Mouse (Mus musculus) left cerebral cortex, adult 8-10 months (tissue): Measurements from ENCODE around the gene Pam. TPM values are rescaled to one million over a fixed set of nuclear protein-coding genes. Genes with fewer than 3 reads are reported as not detected.
A peak's percentile ranks its signal among the peaks of the same experiment; 100 is the strongest.
"Not testable (repeated sequence)": the region's sequence is repeated elsewhere in the genome, so short reads cannot be mapped to it uniquely, and the experiment has no call there.

Source experiments
- DNase-seq, 2 experiments: peaks; one replicate each; pipeline ENCODE4 v3.0.0; 2022; ENCODE audit warnings: low spot score in 2 of 2
- total RNA-seq, 4 experiments: library from RNA; stranded (reverse); gene quantifications; 2 replicates each; pipeline ENCODE4 v1.2.4; 2022

Pam gene
- total RNA-seq, 4 experiments from 2014 or later, result 216 to 256 (median 234) TPM

GRCm38 (mm10) chr1:98038252-98038651 lies 57.2 kb downstream of the Pam start:
- no peak for DNase-seq

- no peak for DNase-seq
Observed at GRCm38 (mm10) chr1:98035736-98036135, 59.7 kb downstream of the Pam start.

DNA sequence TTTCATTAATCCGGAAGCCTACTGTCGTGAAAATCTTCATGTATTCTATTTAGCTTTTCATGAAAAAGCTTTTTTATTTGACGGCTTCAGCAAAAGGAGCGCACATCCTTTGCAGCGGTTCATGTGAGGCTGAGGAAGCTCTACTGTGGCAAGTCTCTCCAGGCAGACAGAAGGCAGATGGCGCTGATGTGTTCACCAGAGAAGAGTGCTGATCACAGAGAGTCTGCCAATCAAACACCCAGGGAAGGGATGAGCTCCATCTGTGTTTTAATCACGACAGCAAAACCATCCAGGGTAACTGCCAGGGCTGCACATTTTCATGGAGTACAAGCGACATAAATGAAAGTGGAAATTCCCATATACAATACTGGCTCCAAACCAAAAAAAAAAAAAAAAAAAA lies 63.6 kb downstream of the Pam start:
- peak in 1 of 2 experiments; percentile 80 for DNase-seq

DNA sequence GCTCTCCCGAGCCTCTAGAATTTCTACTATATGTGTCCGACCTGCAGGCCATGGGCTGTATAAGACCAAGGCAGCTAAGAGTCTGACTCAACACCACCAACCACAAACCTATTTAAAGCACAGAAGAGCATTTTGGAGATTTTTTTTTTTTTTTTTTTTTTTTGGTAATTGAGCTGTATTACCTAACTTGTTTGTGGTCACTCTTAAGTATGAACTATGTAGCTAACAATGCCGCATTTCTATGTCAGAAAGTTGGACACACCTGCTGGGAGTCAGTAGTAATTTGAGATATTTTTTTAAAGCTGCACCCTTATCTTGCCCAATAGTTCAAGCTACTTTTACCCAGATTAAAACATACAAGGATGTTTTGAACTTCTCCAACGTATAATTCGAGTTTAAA lies 66.4 kb downstream of the Pam start:
- DNase-seq, result no peak

- no peak for DNase-seq
Observed at GRCm38 (mm10) chr1:98028468-98028867, 67.0 kb downstream of the Pam start.

- no peak for DNase-seq
Observed at GRCm38 (mm10) chr1:98027959-98028358, 67.5 kb downstream of the Pam start.

DNA sequence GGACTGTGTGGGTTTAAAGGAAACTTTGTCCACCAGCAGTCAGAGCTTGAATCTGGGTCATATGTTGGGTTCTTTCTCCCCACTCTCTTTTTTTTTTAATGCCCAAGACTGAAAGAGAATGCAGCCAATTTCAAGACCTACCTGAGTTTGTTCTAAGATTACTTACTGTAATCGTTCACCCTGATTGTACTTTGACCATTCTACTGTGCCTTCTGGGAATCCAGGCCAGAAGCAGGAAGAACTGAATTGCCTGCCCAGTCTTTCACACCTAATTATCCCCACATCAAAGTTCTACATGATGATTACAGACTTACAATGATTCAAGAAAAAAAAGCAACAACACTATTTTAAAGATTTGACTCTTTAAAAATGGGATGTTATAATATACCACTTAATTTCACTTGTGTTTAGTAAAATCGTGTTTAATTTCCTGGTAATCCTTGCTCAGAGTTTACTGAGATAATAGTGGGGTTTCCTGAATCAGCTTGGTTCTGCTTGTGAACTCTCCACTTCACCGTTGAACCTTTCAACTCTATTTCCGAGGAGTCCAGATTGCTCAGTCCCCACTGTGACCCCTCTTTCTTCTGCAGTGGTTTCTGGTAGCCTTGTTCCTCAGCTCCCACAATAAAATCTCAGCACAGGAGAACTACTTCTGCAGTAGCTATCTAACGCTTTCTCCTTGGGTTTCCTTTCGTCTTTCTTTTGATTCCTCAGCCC lies 69.4 kb downstream of the Pam start:
- no peak for DNase-seq

DNA sequence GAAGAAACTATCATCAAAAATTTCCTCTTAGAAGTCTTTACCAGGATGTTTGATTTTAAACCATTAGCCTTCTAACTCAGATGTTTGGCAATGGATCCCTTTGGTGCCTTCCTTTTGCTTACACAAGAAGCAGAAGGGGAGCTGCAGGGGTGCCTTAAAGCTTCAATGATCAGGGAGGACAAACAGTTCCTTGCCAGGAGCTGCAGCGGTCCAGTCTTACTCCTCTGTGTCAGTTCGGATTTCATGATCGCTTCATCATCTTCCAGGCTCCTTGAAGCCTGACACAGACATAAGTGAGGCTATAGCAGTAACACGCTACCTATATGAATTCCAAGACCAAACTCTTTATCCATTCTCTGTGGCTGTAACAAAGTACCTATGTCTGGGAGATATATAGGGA lies 71.6 kb downstream of the Pam start:
- no peak for DNase-seq

DNA sequence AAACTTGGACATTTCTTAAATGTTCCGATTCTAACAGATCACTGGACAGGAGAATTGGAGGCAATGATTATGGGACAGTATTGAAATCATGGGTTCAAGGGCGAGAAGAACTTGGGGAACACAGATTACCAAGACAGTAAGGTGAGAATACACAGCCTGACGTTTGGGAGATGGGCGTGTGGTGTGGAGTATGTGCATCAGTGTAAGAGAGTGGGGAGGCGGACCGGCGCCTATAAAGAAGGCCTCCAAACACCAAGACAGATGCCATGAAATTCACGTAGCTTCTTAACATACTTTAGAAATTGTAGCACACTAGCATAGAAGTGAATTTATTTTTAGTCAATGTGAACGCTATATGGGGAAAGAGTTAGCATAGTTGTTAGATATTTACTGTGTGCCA lies 76.5 kb downstream of the Pam start:
- DNase-seq, result no peak

DNA sequence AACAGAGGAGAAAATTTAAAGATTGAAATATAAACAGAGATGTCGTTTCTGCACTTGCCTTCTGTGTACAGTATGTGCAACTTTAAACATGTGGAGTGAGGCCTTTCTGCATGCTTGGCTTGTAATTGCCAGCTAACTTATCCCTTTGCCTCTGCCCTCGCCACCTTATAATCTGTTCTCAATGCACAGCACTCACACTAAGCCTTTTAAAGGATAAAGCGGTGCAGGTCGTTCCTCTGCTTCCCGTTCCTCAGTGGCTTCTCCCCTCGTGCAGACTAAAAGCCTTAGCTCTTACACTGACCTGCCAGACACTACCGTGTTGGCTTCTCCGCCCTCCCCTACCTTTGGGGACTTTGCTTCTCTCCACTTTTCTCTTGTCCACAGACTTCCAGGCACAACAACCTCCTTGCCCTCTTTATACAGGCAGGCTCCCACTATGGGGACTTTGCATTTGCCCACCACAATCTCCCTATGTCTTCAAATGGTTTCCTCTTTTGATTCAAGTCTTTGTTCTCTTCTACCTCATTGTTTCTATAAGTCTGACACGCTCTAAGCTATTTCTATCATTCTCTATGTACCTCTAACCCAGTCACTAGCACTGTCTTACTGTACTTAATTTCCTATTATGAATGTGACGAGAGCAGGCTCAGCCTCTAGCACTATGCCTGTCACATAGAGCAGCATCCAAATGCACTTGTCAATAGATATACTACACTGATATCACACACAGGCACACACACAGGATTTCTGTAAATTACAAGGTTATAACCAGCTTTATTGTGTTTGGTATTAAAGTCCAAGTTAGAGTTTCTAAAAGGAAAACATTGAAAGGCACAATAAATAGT lies 79.2 kb downstream of the Pam start:
- no peak for DNase-seq

- no peak for DNase-seq
Observed at GRCm38 (mm10) chr1:98015564-98015963, 79.9 kb downstream of the Pam start.

- peak; percentile 21 to 78 for DNase-seq
Observed at GRCm38 (mm10) chr1:98002561-98003425, 92.7 kb downstream of the Pam start.

- no peak for DNase-seq
Observed at GRCm38 (mm10) chr1:97999465-97999864, 96.0 kb downstream of the Pam start.

DNA sequence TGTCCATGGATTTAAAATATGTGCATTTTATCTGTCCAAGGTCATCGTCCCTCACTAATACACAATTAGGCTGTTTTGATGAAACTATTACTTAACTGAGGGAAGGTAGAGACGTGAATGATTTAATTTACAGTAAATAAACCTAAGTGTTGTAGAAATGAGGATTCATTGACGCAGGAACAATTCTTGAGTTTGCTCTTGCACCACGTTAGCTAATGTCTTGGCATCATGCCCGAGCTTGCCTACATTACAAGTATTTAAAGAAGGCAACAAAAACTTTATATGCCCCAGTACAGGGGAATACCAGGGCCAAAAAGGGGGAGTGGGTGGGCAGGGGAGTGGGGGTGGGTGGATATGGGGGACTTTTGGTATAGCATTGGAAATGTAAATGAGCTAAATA lies 96.5 kb downstream of the Pam start:
- DNase-seq, result not testable (repeated sequence)

DNA sequence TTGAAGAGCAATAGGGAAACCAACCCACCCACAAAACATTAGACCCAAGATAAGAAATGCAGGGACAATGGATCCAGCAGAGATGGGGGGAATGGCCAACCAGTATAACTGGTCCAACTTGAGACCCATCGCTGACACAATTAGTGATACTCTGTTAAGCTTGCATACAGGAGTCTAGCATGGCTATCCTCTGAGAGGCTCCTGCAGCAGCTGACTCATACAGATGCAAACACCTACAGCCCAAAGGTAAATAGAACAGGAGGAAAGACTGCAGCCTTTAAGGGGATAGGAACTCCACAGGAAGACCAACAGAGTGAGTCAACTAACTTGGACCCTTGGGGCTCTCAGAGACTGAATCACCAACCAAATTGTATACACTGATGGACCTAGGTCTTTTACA lies 98.4 kb downstream of the Pam start:
- no peak for DNase-seq

GRCm38 (mm10) chr1:97991976-97992375 lies 103.5 kb downstream of the Pam start:
- DNase-seq, result no peak

GRCm38 (mm10) chr1:97983189-97983588 lies 112.3 kb downstream of the Pam start:
- no peak for DNase-seq

DNA sequence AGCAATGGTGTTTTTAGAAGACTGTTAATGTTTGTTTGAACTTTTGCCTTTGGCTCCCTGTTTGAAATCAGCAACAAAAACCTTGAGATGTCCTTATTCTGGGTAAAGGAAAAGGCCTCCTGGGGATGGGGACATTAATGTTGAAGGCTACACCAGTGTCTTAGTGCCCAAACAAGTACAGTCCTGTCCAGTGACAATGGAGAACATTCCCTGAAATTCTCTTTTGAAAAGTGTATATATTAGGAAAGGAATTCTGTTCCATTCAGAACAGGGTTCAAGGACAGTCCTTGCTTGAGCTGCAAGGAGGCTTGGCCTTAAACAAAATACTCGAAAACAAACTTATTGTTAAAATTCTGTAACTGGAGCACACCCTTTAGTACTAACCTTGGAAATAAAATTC lies 116.0 kb downstream of the Pam start:
- no peak for DNase-seq

GRCm38 (mm10) chr1:97977521-97977920 lies 117.9 kb downstream of the Pam start:
- DNase-seq, result no peak

GRCm38 (mm10) chr1:97976873-97977473 lies 118.5 kb downstream of the Pam start:
- DNase-seq, result peak; percentile 56 to 62

GRCm38 (mm10) chr1:97976072-97976471 lies 119.4 kb downstream of the Pam start:
- DNase-seq, result no peak
